ENCODE assay signal across 8 mouse cellular contexts in the genomic region with DNA sequence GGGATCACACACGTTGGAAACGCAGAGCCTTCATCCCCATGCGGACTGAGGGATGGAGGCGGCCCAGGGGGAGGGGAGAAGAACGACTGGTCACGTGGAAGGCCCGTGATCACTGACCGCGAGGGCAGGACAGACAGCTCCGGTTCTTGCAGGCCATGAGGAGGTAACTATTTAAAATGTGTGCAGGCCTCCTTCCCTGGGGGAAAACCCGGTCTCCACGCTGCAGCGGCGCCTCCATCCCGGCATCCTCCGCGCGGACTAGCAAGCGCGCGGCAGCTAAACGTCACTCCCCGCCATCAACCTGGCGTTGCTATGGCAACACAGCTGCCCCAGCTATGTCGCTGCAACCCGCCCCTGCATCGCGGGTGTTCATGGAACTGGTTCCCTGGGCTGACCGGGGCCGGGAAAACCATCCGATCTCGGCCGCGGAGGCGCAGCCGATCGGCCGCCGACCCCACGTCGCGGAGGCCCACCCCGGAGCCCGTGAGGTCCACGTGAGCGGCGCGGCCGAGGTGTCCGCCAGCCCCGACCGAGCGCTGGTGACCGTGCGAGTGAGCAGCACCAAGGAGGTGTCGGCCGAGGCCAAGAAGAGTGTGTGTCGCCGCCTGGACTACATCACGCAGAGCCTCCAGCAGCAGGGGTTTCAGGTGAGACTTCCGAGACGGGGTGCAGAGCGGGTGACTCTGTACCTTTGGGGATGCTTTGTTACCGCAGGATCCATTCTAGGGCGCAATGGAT. TPM values are rescaled to one million over a fixed set of nuclear protein-coding genes. Genes with fewer than 3 reads are reported as not detected.
DNase-seq lines count a peak whose midpoint lies in the region; ATAC-seq and TF ChIP-seq lines count a peak whose summit lies in the region.

No protein-coding gene starts in this region.

- under 1% methylated on average over 63 of the region's 65 CpGs for WGBS in forebrain, embryonic 14.5 days
- WGBS in liver, postnatal 0 days (ENCODE audit: insufficient replicate concordance): under 1% methylated on average over 52 of the region's 65 CpGs
- under 1% methylated on average over 63 of the region's 65 CpGs for WGBS in neural tube, embryonic 13.5 days

- intact Hi-C loops in heart, postnatal 14 days (cut with DNase I): no loop called here

- no peaks in the 10 kb centered on the region for H3K27me3 ChIP-seq in forebrain, embryonic 14.5 days (replicated peaks; ENCODE audit: control insufficient read depth, insufficient read depth, low read length)
- no peaks in the 10 kb centered on the region for H3K27me3 ChIP-seq in liver, postnatal 0 days (ENCODE audit: insufficient read depth, low read length)
- no peaks in the 10 kb centered on the region for H3K27me3 ChIP-seq in neural tube, embryonic 13.5 days

- peak overlapping the region; percentile 66 for H3K4me2 ChIP-seq in forebrain, embryonic 14.5 days (ENCODE audit: low read length)
- H3K4me2 ChIP-seq in liver, postnatal 0 days (ENCODE audit: low read depth, low read length): peak overlapping the region; percentile 95
- H3K4me2 ChIP-seq in neural tube, embryonic 13.5 days: peak overlapping the region; percentile 62

- H3K27ac ChIP-seq in ES-E14 (ENCODE audit: insufficient read depth, low read depth, low read length, poor library complexity, severe bottlenecking): no peak overlapping the region
- H3K27ac ChIP-seq in forebrain, embryonic 14.5 days (ENCODE audit: low read depth, low read length): peak overlapping the region; percentile 92
- no peak overlapping the region for H3K27ac ChIP-seq in liver, postnatal 0 days (ENCODE audit: low read depth)
- H3K27ac ChIP-seq in neural tube, embryonic 13.5 days (replicated peaks): peak overlapping the region; percentile 95

- H3K9ac ChIP-seq in ES-E14 (ENCODE audit: insufficient read depth, low read depth, low read length, poor library complexity, severe bottlenecking): peak overlapping the region; percentile 77
- peak overlapping the region; percentile 91 for H3K9ac ChIP-seq in forebrain, embryonic 14.5 days (ENCODE audit: low read length)
- H3K9ac ChIP-seq in liver, postnatal 0 days (replicated peaks): peak overlapping the region; percentile 58
- peak overlapping the region; percentile 88 for H3K9ac ChIP-seq in neural tube, embryonic 13.5 days

- in situ Hi-C loops in ES-E14 (cut with MboI; ENCODE audit: low sequenced_read_pairs in 2 of 2, unreplicated experiment in 2 of 2): no loop called here

- no peaks in the 10 kb centered on the region for H3K4me1 ChIP-seq in ES-E14 (ENCODE audit: control insufficient read depth in 2 of 2, insufficient read depth in 2 of 2, low read length in 2 of 2, poor library complexity in 1 of 2)
- H3K4me1 ChIP-seq in forebrain, embryonic 14.5 days (ENCODE audit: control insufficient read depth, insufficient read depth, low read length): peaks cover 16% of the 10 kb centered on the region
- peaks cover 16% of the 10 kb centered on the region for H3K4me1 ChIP-seq in liver, postnatal 0 days (ENCODE audit: insufficient read depth)
- peaks cover 26% of the 10 kb centered on the region for H3K4me1 ChIP-seq in neural tube, embryonic 13.5 days (replicated peaks)

- TF ChIP-seq CTCF in liver, postnatal 0 days (IDR thresholded peaks at IDR 0.05; ENCODE audit: low read depth): no peak

- no peak for TF ChIP-seq EP300 in liver, postnatal 0 days (IDR thresholded peaks at IDR 0.05; ENCODE audit: low read depth)

- peak overlapping the region; percentile 70 to 84 for H3K4me3 ChIP-seq in ES-E14 (ENCODE audit: insufficient read depth in 1 of 2, low read depth in 1 of 2, low read length in 2 of 2, poor library complexity in 1 of 2, severe bottlenecking in 1 of 2)
- peak overlapping the region; percentile 75 for H3K4me3 ChIP-seq in forebrain, embryonic 14.5 days (ENCODE audit: low read depth, low read length)
- H3K4me3 ChIP-seq in liver, postnatal 0 days (ENCODE audit: low read depth, low read length): peak overlapping the region; percentile 64
- peak overlapping the region; percentile 81 for H3K4me3 ChIP-seq in neural tube, embryonic 13.5 days

- no peaks in the 10 kb centered on the region for H3K9me3 ChIP-seq in ES-E14 (ENCODE audit: control insufficient read depth, insufficient read depth, low read depth, low read length)
- no peaks in the 10 kb centered on the region for H3K9me3 ChIP-seq in forebrain, embryonic 14.5 days (replicated peaks; ENCODE audit: control insufficient read depth, low read length)
- H3K9me3 ChIP-seq in liver, postnatal 0 days (ENCODE audit: low read length): no peaks in the 10 kb centered on the region
- no peaks in the 10 kb centered on the region for H3K9me3 ChIP-seq in neural tube, embryonic 13.5 days

- ATAC-seq in forebrain, embryonic 14.5 days: peak; percentile 96
- ATAC-seq in liver, postnatal 0 days: peak; percentile 92
- ATAC-seq in neural tube, embryonic 13.5 days (ENCODE audit: low read depth): peak; percentile 95

- peak; percentile 78 for DNase-seq in ES-E14 (ENCODE audit: low read depth, low spot score)
- peak; percentile 85 for DNase-seq in cerebellum, adult 11 months
- peak; percentile 97 for DNase-seq in forebrain, embryonic 14.5 days (ENCODE audit: low spot score)
- peak; percentile 81 to 84 for DNase-seq in heart, postnatal 14 days
- peak; percentile 88 for DNase-seq in layer of hippocampus, adult 11-12 months (ENCODE audit: low spot score)
- DNase-seq in liver, postnatal 0 days: peak; percentile 83
- DNase-seq in telencephalon, adult 2 months (ENCODE audit: low read depth, low spot score): peak; percentile 91

- no peaks in the 10 kb centered on the region for H3K36me3 ChIP-seq in ES-E14 (ENCODE audit: control insufficient read depth, insufficient read depth, low read length, poor library complexity, severe bottlenecking)
- H3K36me3 ChIP-seq in forebrain, embryonic 14.5 days (ENCODE audit: control insufficient read depth, insufficient read depth, low read length): 0 out of 2 replicates have a peak, but pooled peaks cover 2% of the 10 kb centered on the region
- no peaks in the 10 kb centered on the region for H3K36me3 ChIP-seq in liver, postnatal 0 days (replicated peaks; ENCODE audit: insufficient read depth, low read length)
- H3K36me3 ChIP-seq in neural tube, embryonic 13.5 days: no peaks in the 10 kb centered on the region

TF ChIP-seq in ES-E14, 5 proteins besides CTCF, POLR2A, EP300 and RAD21:
- TF ChIP-seq HCFC1 (IDR thresholded peaks at IDR 0.05; ENCODE audit: borderline replicate concordance, insufficient read depth, low read length) (no peak), ZC3H11A (IDR thresholded peaks at IDR 0.05; ENCODE audit: borderline replicate concordance, low read depth, low read length) (no peak), CHD2 (IDR thresholded peaks at IDR 0.05; ENCODE audit: low read depth, low read length) (no peak), MAFK (IDR thresholded peaks at IDR 0.05; ENCODE audit: insufficient read depth, low read depth, low read length) (no peak), ZNF384 (IDR thresholded peaks at IDR 0.05; ENCODE audit: low read depth, low read length) (no peak)

RNA-seq across cellular contexts. Expression of a gene that starts 0.5 kb away (rescaled TPM):
- total RNA-seq in ES-E14 (2012; rRNA removed): 7.9 and 11.2 TPM in 2 replicates
- polyA plus RNA-seq in forebrain, embryonic 14.5 days (2014; fragmentation: Nextera tagmentation; extraction: Ambion mirVana): 45.5 and 47.5 TPM in 2 replicates
- total RNA-seq in heart, postnatal 14 days (2021): 1 to 10 TPM; 2.0 to 2.5 TPM
- polyA plus RNA-seq in liver, postnatal 0 days (2015; fragmentation: Nextera tagmentation; extraction: Ambion mirVana): 1.2 and 1.4 TPM in 2 replicates
- polyA plus RNA-seq in neural tube, embryonic 13.5 days (2015; fragmentation: Nextera tagmentation; extraction: Ambion mirVana): 32.9 and 34.1 TPM in 2 replicates

Comparison
In these comparisons a context has a peak if more than half of its experiments do, and no peak if none do; other contexts are left out.
1. H3K27ac ChIP-seq: peak in forebrain, embryonic 14.5 days (single experiment) and neural tube, embryonic 13.5 days (single experiment); none in ES-E14 (single experiment) and liver, postnatal 0 days (single experiment).
2. RNA of a gene that starts 0.5 kb away (polyA plus RNA-seq): 45.5 to 47.5 TPM in forebrain, embryonic 14.5 days and 32.9 to 34.1 TPM in neural tube, embryonic 13.5 days; 1.2 to 1.4 TPM in liver, postnatal 0 days; every median in the first group is over 10 times any median in the second.
3. Peak in every context shown above with its lines, with median percentiles within 50 percentile points of each other: DNase-seq, H3K4me3 ChIP-seq, H3K9ac ChIP-seq, ATAC-seq and H3K4me2 ChIP-seq.